Mouse (Mus musculus): ENCODE results near the gene Sys1. TPM values are rescaled to one million over a fixed set of nuclear protein-coding genes. Genes with fewer than 3 reads are reported as not detected.

Gene Sys1
- polyA plus RNA-seq, 1 experiment from 2014 or later: 49.1 TPM

DNA sequence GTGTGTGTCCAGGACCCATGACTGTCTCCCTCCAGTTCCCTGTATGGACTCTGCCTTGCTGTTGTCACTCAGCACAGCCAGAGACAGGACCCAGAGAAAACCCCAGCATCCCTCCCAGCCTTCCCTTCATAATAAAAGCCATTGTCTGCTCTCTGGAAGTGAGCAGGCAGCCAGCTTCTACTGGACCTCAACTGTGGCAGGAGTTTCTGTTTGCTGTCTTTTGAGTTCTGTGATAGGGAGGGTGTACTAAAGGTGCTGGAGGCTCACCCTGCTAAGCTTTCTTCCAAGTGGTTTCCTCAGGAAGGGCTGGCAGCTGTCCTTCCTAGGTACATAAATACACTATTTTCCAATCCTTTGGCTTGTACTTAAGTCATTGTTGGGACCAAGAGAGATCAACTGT, 8.4 kb downstream of the Sys1 start:
- Histone ChIP-seq H3K27ac (ENCODE audit: low read depth, low read length) (no peak overlapping the region), H3K27me3 (replicated peaks; ENCODE audit: control insufficient read depth, insufficient read depth, low read length) (no peaks in the 10 kb centered on the region), H3K9ac (ENCODE audit: low read depth, low read length) (no peak overlapping the region), H3K36me3 (ENCODE audit: control insufficient read depth, insufficient read depth, low read length) (peaks cover 14% of the 10 kb centered on the region; the same call in 1 of the 2 replicates), H3K4me3 (ENCODE audit: low read depth, low read length) (no peak overlapping the region), H3K4me2 (no peak overlapping the region), H3K9me3 (ENCODE audit: control insufficient read depth, low read length) (no peaks in the 10 kb centered on the region), H3K4me1 (replicated peaks; ENCODE audit: control insufficient read depth, insufficient read depth, low read length) (no peaks in the 10 kb centered on the region; the same call in 1 of the 2 replicates)
- DNase-seq (ENCODE audit: low spot score) (no peak), ATAC-seq (replicated peaks; ENCODE audit: low FRiP score) (no peak)

DNA sequence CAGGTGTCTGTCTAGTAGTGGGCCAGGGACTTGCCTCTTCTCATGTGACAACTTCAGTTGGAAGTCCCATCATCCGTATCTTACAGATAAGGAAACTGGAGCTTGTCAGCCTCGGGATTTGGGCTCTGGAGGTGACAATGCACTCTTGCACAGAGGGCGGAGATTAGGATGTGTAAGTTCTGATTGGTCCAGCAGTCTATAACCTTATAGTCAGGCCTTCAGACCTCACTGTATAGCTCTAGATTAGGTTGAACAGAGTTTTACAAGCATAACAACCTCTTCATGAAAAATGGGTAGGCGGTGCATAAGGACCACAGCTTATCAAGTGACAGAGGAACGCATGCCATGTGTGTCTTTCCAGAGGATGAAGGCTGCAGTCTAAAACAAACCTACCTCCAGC, 10.0 kb downstream of the Sys1 start:
- no peak overlapping the region for H3K9ac ChIP-seq (ENCODE audit: low read depth, low read length)
- H3K9me3 ChIP-seq (ENCODE audit: control insufficient read depth, low read length): no peaks in the 10 kb centered on the region
- WGBS: 65% methylated on average over 5 of the region's 5 CpGs
- ATAC-seq (replicated peaks; ENCODE audit: low FRiP score) (peak; percentile 60), DNase-seq (ENCODE audit: low spot score) (no peak)
- H3K27me3 ChIP-seq (replicated peaks; ENCODE audit: control insufficient read depth, insufficient read depth, low read length): no peaks in the 10 kb centered on the region
- no peak overlapping the region for H3K27ac ChIP-seq (ENCODE audit: low read depth, low read length)
- peaks cover 14% of the 10 kb centered on the region; the same call in 1 of the 2 replicates for H3K36me3 ChIP-seq (ENCODE audit: control insufficient read depth, insufficient read depth, low read length)
- no peak overlapping the region for H3K4me3 ChIP-seq (ENCODE audit: low read depth, low read length)
- no peak overlapping the region for H3K4me2 ChIP-seq
- H3K4me1 ChIP-seq (replicated peaks; ENCODE audit: control insufficient read depth, insufficient read depth, low read length): no peaks in the 10 kb centered on the region; the same call in 1 of the 2 replicates

DNA sequence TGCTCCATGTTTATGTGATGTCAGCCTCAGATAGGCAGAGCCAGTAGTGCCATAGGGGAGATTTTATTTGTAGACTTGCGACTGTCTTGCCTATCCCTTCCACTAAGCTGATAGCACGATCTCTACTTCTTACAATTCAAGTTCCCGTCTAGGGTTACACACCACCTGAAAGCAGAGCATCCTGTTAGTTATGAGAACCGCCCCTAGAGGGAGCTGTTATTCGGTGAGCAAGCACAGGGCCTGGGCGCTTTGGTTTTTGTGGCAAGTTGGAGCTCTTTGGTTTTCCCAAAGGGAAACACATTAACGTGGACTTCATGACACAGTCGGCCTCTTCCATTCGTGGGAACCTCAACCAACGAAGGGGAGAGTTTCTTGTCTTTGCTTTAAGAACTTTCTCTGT, 13.5 kb downstream of the Sys1 start:
- H3K27me3 ChIP-seq (replicated peaks; ENCODE audit: control insufficient read depth, insufficient read depth, low read length): no peaks in the 10 kb centered on the region
- 23% methylated on average over 10 of the region's 10 CpGs for WGBS
- ATAC-seq (replicated peaks; ENCODE audit: low FRiP score): peak; percentile 35; the same call in 1 of the 2 replicates
- no peaks in the 10 kb centered on the region for H3K9me3 ChIP-seq (ENCODE audit: control insufficient read depth, low read length)
- no peak overlapping the region for H3K9ac ChIP-seq (ENCODE audit: low read depth, low read length)
- no peak overlapping the region for H3K4me2 ChIP-seq
- H3K4me3 ChIP-seq (ENCODE audit: low read depth, low read length): no peak overlapping the region
- DNase-seq (ENCODE audit: low spot score): no peak
- no peak overlapping the region for H3K27ac ChIP-seq (ENCODE audit: low read depth, low read length)
- H3K4me1 ChIP-seq (replicated peaks; ENCODE audit: control insufficient read depth, insufficient read depth, low read length): no peaks in the 10 kb centered on the region
- H3K36me3 ChIP-seq (ENCODE audit: control insufficient read depth, insufficient read depth, low read length): no peaks in the 10 kb centered on the region

DNA sequence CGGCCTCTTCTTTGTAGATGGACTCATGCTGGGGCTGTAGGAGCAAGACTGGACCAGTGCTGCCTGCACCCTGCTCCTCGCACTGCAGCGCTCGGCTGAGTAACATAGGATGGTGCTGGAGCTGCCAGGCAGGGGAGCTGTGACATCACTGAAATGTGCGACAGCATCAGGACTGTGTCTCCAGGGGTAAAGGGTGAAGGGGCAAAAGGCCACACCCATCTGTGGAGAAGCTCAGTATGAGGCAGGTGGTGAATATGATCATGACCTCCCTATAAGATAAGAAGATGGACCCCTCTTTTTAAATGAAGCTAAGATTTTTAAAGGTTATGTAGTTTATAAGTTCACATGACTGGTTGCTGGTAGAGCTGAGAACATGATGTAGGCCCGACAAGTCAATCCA, 16.9 kb downstream of the Sys1 start, which contains the start of gene Trp53tg5:
Trp53tg5 (minus strand) TSS at position 101 of the 400 bp plus-strand sequence.
- WGBS: 88% methylated on average over 6 of the region's 6 CpGs
- Histone ChIP-seq H3K27me3 (replicated peaks; ENCODE audit: control insufficient read depth, insufficient read depth, low read length) (no peaks in the 10 kb centered on the region), H3K27ac (ENCODE audit: low read depth, low read length) (no peak within 1 kb of the TSS), H3K4me1 (replicated peaks; ENCODE audit: control insufficient read depth, insufficient read depth, low read length) (no peaks in the 10 kb centered on the region), H3K9me3 (ENCODE audit: control insufficient read depth, low read length) (no peaks in the 10 kb centered on the region), H3K4me3 (ENCODE audit: low read depth, low read length) (no peak within 1 kb of the TSS), H3K4me2 (no peak within 1 kb of the TSS), H3K9ac (ENCODE audit: low read depth, low read length) (no peak within 1 kb of the TSS), H3K36me3 (ENCODE audit: control insufficient read depth, insufficient read depth, low read length) (no peaks in the 10 kb centered on the region)
- ATAC-seq (replicated peaks; ENCODE audit: low FRiP score) (no peak), DNase-seq (ENCODE audit: low spot score) (no peak)

DNA sequence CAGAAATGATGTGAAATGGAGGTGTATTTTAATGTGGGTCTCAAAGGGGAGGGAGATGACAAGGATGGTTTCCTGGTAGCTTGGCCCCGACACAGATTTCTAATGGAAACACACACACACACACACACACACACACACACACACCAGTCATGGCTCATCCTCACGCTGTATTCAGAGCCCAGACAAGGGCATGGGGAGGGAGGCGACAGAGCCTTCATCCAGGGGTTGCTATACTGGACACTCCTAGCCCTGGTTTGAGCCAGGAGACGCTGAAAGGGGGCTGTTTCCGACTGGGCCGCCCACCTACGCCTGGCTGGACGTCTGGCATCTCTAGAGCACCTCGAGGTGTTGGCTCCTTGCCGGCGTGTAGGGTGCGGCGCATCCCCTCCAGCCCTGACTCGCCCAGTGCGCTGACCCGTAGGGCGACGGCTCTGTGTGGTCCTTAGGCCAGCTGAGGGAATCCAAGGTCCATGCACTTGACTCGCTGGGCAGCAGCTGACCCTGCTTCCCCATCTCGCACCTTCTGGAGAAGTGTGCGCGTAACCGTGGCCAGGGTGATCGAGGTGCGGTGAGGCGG, 29.0 kb downstream of the Sys1 start, which contains the start of gene Dbndd2:
Dbndd2 (plus strand) TSS at position 426 of the 577 bp plus-strand sequence.
- Histone ChIP-seq H3K27ac (ENCODE audit: low read depth, low read length) (no peak within 1 kb of the TSS), H3K36me3 (ENCODE audit: control insufficient read depth, insufficient read depth, low read length) (no peaks in the 10 kb centered on the region), H3K9ac (ENCODE audit: low read depth, low read length) (peak within 1 kb of the TSS; percentile 61), H3K4me2 (peak within 1 kb of the TSS; percentile 90), H3K4me1 (replicated peaks; ENCODE audit: control insufficient read depth, insufficient read depth, low read length) (peaks cover 10% of the 10 kb centered on the region), H3K27me3 (replicated peaks; ENCODE audit: control insufficient read depth, insufficient read depth, low read length) (peaks cover 34% of the 10 kb centered on the region), H3K4me3 (ENCODE audit: low read depth, low read length) (peak within 1 kb of the TSS; percentile 71), H3K9me3 (ENCODE audit: control insufficient read depth, low read length) (no peaks in the 10 kb centered on the region)
- 5% methylated on average over 26 of the region's 26 CpGs for WGBS
- ATAC-seq (replicated peaks; ENCODE audit: low FRiP score) (no peak; the same call in 1 of the 2 replicates), DNase-seq (ENCODE audit: low spot score) (peak; percentile 40)

DNA sequence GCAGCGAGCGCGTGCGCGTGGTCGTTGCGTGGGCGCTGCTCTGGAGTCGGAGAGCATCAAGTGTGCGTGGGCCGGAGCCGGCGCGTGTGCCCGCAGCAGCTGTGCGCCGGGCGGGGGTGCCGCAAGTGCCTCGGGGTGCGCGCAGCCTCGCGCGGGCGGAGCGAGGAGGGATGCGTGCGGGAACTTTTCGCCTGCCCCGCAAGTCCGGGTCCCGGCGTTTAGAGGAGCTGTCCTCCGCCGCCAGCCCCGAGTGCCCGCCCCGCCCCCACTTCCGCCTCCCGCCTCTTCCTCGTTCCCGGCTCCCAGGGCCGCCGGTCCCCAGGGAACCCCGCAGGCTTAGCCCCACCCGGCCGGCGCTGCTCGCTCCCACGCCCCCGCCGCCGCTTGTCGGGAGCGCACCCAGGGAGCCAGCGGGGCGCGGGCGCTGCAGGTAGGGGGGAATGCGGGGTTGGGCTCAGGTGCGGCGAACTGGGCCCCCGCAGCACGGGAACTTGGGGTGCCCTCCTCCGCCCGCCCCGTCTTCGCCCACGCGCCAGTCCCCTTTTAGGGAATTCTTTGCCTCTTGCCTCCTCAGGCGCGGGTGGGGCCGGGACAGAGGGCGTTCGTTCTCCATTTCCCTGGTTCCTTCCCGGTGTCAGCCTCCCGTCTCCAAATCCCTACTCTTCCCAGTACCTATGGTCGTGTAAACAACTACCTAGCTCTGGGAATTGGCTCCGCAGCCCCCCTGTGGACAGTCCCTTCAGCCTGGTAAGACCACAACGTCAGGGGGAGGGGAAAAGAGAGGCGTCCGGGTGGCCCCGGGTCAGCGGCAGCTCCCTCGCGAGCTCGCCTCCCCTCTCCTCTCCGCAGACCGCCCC, 29.7 kb downstream of the Sys1 start:
- Histone ChIP-seq H3K4me1 (replicated peaks; ENCODE audit: control insufficient read depth, insufficient read depth, low read length) (peaks cover 10% of the 10 kb centered on the region), H3K4me2 (peak overlapping the region; percentile 90), H3K36me3 (ENCODE audit: control insufficient read depth, insufficient read depth, low read length) (no peaks in the 10 kb centered on the region), H3K9me3 (ENCODE audit: control insufficient read depth, low read length) (no peaks in the 10 kb centered on the region), H3K9ac (ENCODE audit: low read depth, low read length) (peak overlapping the region; percentile 61), H3K4me3 (ENCODE audit: low read depth, low read length) (peak overlapping the region; percentile 71), H3K27ac (ENCODE audit: low read depth, low read length) (no peak overlapping the region), H3K27me3 (replicated peaks; ENCODE audit: control insufficient read depth, insufficient read depth, low read length) (peaks cover 34% of the 10 kb centered on the region)
- DNase-seq (ENCODE audit: low spot score): peak; percentile 52
- no peak for ATAC-seq (replicated peaks; ENCODE audit: low FRiP score)
- under 1% methylated on average over 68 of the region's 90 CpGs for WGBS

DNA sequence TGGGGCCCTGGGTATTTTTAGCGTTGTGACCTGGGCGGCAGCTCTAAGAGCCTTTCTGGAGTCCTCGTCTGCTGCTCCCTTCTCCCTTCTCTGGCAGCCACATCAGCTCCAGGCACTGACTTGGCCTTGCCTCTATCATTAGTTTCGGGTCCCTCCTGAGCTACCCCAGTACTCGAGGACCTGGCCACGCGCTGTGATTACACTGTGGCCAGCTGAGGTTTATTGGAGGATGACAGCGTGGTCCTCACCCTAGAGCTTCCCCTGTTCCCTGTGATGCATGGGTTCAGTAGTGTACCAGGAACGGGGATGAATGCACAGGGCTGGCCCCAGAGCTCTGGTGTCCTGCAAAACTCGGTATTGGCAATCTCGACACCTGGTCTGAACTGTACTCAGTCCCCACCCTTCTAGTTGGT, 30.4 kb downstream of the Sys1 start:
- H3K4me1 ChIP-seq (replicated peaks; ENCODE audit: control insufficient read depth, insufficient read depth, low read length): peaks cover 10% of the 10 kb centered on the region
- peak overlapping the region; percentile 71 for H3K4me3 ChIP-seq (ENCODE audit: low read depth, low read length)
- no peak overlapping the region for H3K27ac ChIP-seq (ENCODE audit: low read depth, low read length)
- DNase-seq (ENCODE audit: low spot score) (no peak), ATAC-seq (replicated peaks; ENCODE audit: low FRiP score) (no peak; the same call in 1 of the 2 replicates)
- H3K4me2 ChIP-seq: peak overlapping the region; percentile 90
- peaks cover 34% of the 10 kb centered on the region for H3K27me3 ChIP-seq (replicated peaks; ENCODE audit: control insufficient read depth, insufficient read depth, low read length)
- no peak overlapping the region; the same call in 1 of the 2 replicates for H3K9ac ChIP-seq (ENCODE audit: low read depth, low read length)
- H3K36me3 ChIP-seq (ENCODE audit: control insufficient read depth, insufficient read depth, low read length): no peaks in the 10 kb centered on the region
- H3K9me3 ChIP-seq (ENCODE audit: control insufficient read depth, low read length): no peaks in the 10 kb centered on the region
- WGBS: 15% methylated on average over 11 of the region's 11 CpGs

DNA sequence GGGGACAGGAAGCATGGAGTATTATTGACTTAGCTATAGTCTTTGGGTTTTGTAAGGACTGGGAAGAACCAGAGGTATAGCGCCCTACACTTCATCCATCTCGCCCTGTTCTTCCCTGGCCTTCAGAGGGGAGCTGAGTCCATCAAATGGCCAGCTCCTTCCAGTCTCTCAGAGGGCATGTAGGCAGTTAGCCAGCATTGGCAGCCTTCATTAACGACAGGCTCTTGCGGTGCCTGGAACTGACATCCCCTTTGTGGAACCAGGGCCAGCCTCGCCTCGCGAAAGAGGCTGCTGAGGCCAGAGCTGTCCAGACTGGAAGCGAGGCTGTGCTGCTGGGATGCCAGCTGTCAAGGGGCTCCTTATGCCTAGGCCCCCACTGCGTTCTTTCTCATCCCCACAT, 31.0 kb downstream of the Sys1 start:
- DNase-seq (ENCODE audit: low spot score) (no peak), ATAC-seq (replicated peaks; ENCODE audit: low FRiP score) (no peak)
- Histone ChIP-seq H3K4me3 (ENCODE audit: low read depth, low read length) (no peak overlapping the region), H3K4me2 (no peak overlapping the region), H3K9me3 (ENCODE audit: control insufficient read depth, low read length) (no peaks in the 10 kb centered on the region), H3K9ac (ENCODE audit: low read depth, low read length) (no peak overlapping the region), H3K4me1 (replicated peaks; ENCODE audit: control insufficient read depth, insufficient read depth, low read length) (peaks cover 10% of the 10 kb centered on the region), H3K27me3 (replicated peaks; ENCODE audit: control insufficient read depth, insufficient read depth, low read length) (peaks cover 34% of the 10 kb centered on the region), H3K36me3 (ENCODE audit: control insufficient read depth, insufficient read depth, low read length) (no peaks in the 10 kb centered on the region), H3K27ac (ENCODE audit: low read depth, low read length) (no peak overlapping the region)
- 60% methylated on average over 9 of the region's 9 CpGs for WGBS

Measured in liver, embryonic 11.5 days (tissue).